Mouse (Mus musculus): Measurements from ENCODE around the gene Shox2. TPM values are rescaled to one million over a fixed set of nuclear protein-coding genes. Genes with fewer than 3 reads are reported as not detected.

Gene Shox2
- total RNA-seq, 1 experiment from 2014 or later, result 2.2 TPM

GRCm38 (mm10) chr3:66964884-66965283 lies 16.7 kb downstream of the Shox2 start:
- DNase-seq, result no peak

GRCm38 (mm10) chr3:66959972-66960371 lies 21.6 kb downstream of the Shox2 start:
- no peak for DNase-seq

GRCm38 (mm10) chr3:66955126-66955525 lies 26.4 kb downstream of the Shox2 start:
- DNase-seq, result no peak

DNA sequence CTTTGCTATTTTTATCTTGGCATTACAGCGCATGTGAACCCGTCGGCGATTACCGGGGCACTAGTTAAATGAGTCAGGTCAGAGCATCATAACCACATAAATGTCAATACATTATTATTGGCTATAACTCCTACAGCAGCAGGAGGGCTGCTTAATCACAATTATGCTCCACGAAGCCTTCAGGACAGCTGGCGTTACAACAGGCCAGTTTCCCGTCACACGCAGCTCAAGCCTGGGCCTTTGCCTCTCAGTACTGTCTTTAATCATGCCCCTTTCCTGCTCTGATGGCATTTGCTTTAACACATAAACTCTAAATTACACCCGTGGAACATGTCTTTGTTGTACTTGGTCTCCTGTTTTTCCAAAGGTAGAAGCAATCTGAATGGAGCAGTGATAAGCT lies 41.9 kb downstream of the Shox2 start:
- no peak for DNase-seq

DNA sequence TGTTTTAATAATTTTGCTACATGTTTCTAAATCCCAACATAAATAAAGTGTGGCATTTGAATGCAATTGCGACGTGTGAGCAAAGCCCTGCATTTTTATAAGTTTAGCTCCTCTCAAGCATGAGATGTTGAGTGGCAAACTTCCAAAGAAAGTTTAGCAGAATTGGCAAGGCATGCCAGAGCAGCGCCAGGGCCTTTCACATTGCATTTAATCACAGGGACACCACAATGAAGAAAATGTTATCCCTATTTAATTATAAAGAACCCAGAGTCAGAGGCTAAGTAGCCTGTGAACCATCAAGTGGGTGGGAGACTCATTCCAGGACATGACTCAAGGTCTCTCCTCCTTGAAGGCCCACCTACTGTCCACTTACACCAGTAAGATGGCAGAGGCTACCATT lies 59.1 kb downstream of the Shox2 start:
- no peak for DNase-seq

Other genes starting within 250 kb of the Shox2 start
- gene Rsrc1, start 381 bp downstream of the Shox2 start, total RNA-seq (2021), result 26.3 and 31.2 TPM in 2 replicates

Measured in adrenal gland, postnatal 14 days (tissue).